Mouse (Mus musculus) cerebellum, postnatal 36 days (tissue): ENCODE results near the gene Gbp8.
"Not testable (repeated sequence)": the region's sequence is repeated elsewhere in the genome, so short reads cannot be mapped to it uniquely, and the experiment has no call there.

Experiments used
- DNase-seq, 2 experiments: peaks; one replicate each; pipeline ENCODE4 v3.0.0; 2021 to 2022; ENCODE audit warnings: mixed read lengths in 2 of 2

Gbp8 gene

DNA sequence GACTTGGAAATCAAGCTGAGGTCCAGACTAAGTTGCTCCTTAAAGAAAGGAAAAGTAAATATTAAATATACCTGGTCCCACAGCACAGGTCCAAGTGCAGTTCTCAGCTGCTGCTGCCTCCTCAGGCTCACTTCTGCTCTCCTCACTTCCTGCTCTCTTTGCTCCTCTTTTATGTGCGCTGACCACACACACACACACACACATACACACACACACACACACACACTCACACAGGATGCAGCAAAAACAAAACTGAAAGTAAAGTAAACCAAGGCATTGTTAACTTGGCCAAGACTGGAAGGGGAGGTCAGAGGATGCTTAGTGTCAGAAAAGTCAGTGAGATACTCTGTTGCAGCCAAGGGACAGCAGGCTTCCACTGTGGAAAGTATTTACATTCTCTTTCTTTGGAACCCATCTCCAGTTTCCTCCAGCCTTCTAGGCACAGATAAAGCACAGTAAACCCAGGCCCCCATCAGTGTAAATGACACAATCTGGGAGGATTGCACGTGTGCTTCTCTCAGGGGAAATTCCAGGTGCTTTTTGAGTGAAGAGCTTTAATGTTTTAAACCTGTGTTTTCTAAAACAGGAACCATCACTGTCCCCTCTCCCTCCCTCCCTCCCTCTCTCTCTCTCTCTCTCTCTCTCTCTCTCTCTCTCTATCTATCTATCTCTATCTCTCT, at the start of gene Gbp8, which contains the start of the genes Gbp9 and Gbp4:
Gene Gbp8 (minus strand): TSS at position 132 of the 680 bp plus-strand sequence.
Gene Gbp9 (minus strand): TSS at position 131 of the 680 bp plus-strand sequence.
Gene Gbp4 (minus strand): TSS at position 178 of the 680 bp plus-strand sequence.
- DNase-seq, result not testable (repeated sequence)

DNA sequence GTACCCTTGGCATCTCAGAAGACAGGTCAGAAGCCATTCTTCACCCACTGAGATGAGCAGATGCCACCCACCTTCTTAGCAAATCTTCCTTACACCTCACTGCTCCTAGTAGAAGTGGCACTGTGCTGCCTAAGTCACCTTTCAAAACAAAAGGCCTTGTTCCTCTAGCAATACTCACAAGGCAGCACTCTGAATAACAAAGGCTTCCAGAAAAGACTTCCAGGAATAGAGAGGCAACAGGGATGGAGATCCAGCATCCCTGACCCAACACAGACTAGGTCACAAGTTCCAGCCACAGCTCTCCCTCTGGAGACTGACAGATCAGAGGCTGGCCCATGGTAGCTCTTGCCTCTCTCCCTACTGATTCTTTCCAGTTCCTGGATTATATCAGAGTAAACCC, 42.1 kb upstream of the Gbp8 start:
- DNase-seq, result no peak

- no peak for DNase-seq
Observed at GRCm38 (mm10) chr5:105156582-105156981, 17.2 kb upstream of the Gbp8 start.

- no peak for DNase-seq
Observed at GRCm38 (mm10) chr5:105154049-105154448, 14.7 kb upstream of the Gbp8 start.

- not testable (repeated sequence) for DNase-seq
Observed at GRCm38 (mm10) chr5:105148062-105148461, 8.7 kb upstream of the Gbp8 start.

DNA sequence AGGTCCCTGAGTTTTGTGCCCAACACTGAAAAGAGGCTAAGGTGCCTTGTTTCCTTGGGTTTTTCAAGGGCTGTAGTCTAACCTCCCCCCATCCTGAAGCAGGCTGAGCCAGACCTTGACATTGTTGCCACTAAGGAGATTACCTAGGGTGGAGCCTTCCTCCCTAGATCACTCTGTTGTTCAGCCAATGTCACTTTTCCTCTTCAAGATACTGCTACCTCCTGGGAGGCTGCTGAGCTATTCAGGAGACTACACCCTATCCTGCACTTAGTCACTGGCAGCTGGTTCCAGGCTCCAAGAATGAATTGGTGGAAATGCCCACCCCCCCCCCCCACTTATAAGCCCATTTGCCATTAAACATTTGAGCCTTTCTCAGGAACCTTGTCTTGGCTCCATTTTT, 7.1 kb upstream of the Gbp8 start:
- DNase-seq, result no peak

GRCm38 (mm10) chr5:105145731-105146130, 6.4 kb upstream of the Gbp8 start:
- not testable (repeated sequence) for DNase-seq

GRCm38 (mm10) chr5:105140089-105140810, 910 bp upstream of the Gbp8 start:
- not testable (repeated sequence) for DNase-seq

DNA sequence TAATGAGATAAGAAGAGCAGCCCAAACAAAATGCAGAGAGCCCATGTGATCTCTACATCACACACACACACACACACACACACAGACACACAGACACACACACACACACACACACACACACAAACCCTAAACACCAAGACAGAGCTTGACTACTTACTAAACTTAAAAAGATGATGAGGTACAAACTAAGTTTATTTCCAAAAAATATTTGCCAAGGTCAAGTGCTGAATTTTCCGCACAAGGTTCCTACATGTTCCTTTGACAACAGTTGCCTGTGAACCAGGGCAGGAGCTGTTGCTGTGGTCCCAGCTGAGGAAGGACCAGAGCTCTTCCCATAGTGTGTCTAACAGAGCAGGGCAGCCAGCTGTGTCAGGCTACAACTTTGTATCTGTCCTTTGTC, 434 bp downstream of the Gbp8 start:
- DNase-seq, result no peak

DNA sequence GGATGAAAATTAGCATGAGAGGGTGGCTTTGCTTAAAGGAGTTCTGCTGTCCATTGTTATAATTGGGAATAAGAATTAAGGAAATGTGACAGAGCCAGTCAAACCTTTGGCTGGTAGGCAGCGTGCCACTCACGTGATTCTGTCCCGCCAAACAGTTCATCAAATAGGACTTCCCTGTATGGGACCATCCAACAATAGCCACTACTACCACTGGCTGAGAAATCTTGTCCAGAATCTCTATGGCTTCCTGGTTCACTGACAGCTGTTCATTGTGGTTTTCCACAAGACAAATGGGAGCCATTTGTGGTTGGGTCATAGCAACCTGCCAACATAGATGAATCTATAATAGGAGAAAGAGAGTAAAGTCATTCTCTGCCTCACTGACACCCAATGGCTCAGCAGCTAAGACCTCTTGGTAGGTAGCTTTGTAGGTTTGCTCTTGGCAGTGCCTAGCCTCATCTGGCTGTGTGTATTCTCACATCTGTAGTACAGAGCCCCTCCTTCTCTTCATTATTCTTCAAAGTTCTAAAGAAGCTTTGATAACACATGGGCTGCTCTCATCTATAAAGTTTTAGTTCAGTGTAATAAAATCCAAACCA, 2.5 kb downstream of the Gbp8 start:
- DNase-seq, result not testable (repeated sequence)

DNA sequence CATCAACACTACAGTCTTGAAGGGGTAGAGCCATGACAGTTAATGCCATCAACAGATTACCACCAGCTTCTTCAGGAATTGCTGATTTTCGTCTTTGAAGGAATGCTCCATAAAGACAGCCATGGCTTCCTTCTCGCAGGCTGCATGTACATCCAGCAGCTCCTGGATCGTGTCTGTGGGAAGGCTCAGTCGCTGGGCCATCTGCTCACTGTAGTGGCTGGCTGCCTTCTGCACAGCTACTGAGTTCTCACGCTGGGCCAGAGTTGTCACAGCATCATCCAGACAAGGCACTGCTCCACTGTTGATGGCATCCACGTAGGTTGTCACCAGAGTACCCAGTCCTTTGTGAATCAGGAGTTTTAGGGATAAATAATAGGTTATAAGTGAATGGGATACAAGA, 17.6 kb downstream of the Gbp8 start:
- peak in 1 of 2 experiments; percentile 2 for DNase-seq

DNA sequence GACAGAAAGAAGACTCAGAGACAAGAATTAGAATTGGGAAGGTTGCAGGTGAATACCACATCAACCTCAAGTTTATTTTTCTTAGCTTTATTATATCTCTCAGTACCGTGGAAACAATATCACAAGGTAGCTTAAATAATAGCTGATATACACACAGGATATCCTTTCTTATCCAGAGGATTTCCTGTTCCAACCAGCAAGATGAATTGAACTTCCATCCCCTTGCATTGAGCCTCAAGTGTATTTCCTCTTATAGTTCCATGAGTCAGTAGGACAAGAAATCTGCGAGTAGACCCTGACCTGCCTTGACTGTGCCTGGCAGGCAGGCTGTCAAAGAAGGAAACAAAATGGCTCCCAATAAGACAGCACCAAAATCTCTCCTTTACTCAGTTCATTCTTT, 23.6 kb downstream of the Gbp8 start:
- no peak for DNase-seq

- DNase-seq, result no peak
Observed at GRCm38 (mm10) chr5:105114696-105115095, 24.6 kb downstream of the Gbp8 start.

DNA sequence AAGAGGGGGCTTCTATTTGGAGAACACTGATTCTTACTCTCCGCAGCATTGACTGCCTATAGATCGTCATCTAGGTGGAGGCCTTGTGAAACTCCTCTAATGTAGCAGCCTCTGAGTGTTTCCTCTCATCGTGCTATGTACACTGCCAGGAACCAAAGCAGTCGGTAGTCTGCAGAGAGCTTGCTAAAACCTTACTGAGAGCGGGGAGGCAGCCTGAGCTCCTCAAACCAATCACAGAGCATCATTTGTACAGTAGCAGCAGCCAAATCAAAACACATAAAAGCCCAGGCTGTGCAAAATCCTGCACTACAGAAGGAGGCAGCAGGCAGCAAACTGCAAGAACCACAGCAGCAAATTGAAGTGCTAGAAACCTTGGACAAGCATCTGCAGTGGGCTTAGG, 25.7 kb downstream of the Gbp8 start:
- no peak for DNase-seq

- DNase-seq, result not testable (repeated sequence)
Observed at GRCm38 (mm10) chr5:105110271-105110852, 29.0 kb downstream of the Gbp8 start.

GRCm38 (mm10) chr5:105109775-105110174, 29.6 kb downstream of the Gbp8 start:
- DNase-seq, result not testable (repeated sequence)

- not testable (repeated sequence) for DNase-seq
Observed at GRCm38 (mm10) chr5:105105689-105106088, 33.7 kb downstream of the Gbp8 start.

DNA sequence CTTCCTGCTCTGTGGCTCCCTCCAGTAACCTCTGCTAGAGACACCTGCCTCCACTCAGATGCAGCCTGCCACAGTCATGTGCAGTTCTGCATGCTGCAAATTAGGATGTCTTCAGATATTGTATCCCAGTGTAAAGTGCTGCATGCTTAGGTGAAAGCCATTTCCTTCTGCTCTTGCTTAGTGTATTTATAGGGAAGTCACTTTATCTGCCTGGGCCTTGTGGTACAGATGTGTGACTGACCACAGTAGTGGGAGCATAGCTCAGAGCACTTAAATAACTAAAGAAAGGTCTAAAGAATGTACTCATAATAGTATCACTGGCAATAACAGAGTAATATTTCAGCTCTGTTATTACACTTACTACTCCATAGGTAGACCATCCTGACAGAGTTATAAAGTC, 57.4 kb downstream of the Gbp8 start:
- DNase-seq, result no peak

- not testable (repeated sequence) for DNase-seq
Observed at GRCm38 (mm10) chr5:105068356-105068755, 71.0 kb downstream of the Gbp8 start.

- not testable (repeated sequence) for DNase-seq
Observed at GRCm38 (mm10) chr5:105064443-105064842, 74.9 kb downstream of the Gbp8 start.

DNA sequence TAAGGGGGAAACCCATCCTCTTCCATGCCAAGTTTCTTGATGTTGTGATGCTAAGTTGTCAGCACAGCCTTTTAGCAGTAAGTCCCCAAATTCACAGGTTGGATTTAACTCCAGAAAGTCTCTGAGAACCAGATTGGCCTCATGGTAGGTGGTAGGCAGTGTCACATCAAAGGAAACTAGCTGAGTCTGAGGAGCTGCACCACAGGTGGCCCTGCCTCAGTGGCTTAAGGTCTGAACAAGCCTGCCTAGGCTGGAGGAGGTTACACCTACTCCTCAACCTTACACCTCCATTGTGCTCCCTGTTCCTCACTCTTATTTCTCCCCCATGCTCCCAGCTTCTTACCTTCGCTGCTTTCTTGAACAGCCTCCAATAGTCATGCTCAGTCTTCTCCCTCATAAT, 76.0 kb downstream of the Gbp8 start:
- no peak for DNase-seq

DNA sequence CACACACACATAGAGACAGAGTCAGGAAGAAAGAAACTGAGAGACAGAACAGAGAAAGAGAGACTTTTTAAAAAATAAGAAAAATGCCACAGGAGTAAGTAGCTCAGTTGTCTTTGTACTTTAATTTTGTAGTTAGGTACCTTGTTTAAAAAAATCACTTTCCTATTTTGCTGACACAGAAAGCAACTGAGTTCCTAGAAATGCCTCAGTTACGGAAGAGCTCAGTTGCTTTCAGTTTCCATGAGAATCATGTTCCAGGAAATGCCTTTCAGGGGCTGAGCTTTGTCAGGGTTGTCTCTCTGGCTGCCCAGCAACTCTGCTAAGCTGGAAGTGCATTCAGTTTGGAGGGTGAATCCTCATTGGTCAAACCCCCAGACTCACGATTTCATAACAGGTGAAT, 76.9 kb downstream of the Gbp8 start:
- DNase-seq, result not testable (repeated sequence)

DNA sequence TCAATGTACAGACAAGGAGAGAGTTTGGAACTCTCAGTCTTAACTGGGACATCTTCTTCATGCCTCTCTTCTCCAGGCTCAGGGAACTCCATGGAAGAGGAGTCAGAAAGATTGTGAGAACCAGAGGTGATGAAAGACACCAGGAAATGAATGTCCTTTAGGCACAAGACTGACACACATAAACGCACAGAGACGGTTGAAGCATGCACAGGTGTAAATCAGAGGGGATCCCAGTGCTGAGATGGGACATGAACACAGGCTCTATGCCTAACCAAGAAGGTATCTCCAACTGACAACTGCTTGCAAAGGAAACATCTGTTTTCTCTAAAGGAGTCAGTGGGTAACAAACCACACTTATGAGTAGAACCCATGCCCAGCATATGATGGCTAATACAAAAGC, 79.1 kb downstream of the Gbp8 start:
- no peak for DNase-seq
